Mouse (Mus musculus): ENCODE measurements around the gene Dhdds.
"Not testable (repeated sequence)": the region's sequence is repeated elsewhere in the genome, so short reads cannot be mapped to it uniquely, and the experiment has no call there.

Gene Dhdds

DNA sequence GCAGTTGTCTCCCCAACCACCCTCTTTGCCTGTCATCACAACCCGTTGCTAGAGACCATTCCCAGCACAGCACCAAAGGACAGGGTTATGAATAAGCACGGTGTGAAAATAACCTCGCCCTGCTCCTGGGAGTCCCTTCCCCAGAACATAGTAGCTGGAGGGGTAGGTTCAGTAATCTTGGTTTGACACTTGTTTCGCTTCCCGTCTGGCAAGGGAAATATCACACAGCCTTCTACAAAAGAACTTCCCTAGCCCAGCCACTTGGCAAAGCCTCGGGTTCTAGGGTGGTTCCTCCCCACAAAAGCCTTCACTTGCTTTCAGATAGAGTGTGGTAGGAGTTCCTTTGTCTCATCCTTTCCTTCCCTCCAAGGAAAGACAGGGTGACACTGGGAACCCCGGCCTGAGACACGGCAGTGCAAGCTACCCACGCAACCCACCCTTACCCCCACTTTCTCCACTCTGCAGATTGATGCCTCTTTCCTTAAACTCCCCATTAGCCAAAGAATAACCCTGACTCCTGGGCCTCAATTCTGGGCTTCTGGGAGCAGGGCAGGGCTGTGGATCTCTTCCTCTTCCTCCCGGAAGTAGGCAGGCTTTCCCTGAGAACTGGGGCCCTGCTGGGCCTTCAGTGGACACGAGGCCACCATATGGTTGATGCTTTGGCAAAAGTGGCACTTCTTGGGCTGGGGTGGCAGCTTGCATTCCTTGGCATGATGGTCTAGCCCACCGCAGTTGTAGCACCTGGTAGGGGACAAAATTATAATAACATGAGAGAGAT is 5.1 kb upstream of the Dhdds start:
- DNase-seq (ENCODE audit: low read depth in 1 of 2, low spot score in 2 of 2) = peak; percentile 40 to 59

DNA sequence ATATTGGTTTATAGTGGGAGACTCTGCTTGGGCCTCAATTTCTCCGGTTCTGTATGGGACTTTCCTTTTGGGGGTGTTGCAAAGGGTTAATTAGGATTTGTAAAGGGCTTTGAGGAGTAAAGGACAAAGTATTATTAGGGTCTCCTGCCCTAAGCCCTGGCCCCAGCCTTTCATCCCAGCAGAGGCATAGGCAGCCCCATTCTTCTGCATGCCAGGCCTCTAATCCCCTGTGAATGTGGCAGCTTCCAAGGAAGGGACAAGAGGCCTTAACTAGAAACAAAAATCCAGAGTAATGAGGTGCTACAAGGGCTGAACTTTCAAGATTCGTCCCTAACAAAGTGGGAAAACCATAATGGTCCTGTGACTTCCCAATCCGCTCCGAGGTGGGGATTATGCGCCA is 2.2 kb upstream of the Dhdds start:
- DNase-seq (ENCODE audit: low read depth in 1 of 2, low spot score in 2 of 2) = no peak

DNA sequence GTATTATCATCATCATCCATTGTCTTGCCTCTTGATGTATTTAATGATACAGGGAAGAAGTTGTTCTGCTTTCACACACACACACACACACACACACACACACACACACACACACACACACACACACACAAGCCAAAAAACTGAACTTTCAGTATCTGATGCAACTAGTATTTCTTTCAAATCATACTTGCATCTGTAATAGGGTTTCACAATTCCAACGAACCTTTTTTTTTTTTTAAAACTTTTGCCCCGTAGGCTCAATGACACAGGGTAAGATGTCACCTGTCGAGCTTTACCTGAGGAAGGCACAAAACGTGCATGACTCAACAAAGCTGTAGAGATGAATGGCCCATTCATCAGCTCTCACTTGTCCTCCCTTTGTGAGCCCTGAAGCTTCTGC is 1.5 kb upstream of the Dhdds start:
- DNase-seq (ENCODE audit: low read depth in 1 of 2, low spot score in 2 of 2) = no peak

DNA sequence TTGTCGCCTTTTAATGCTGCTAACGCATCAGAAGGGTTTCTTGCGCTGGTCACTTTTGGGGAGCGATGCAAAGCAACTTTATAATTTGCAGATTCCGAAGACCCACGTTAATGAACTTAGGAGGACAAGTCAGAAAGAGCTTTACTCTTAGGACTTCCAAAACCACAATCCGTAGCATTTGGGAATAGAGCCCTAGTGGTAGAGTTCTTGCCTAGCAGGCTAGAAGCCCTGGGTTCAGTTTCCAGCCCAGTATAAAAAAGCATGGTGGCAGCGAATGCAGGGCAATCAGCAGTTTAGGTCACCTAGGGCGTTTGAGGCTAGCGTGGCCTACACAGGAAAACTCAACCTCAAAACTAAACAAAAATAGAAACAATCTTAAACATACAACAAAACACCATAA is 992 bp upstream of the Dhdds start:
- DNase-seq (ENCODE audit: low read depth in 1 of 2, low spot score in 2 of 2) = no peak

DNA sequence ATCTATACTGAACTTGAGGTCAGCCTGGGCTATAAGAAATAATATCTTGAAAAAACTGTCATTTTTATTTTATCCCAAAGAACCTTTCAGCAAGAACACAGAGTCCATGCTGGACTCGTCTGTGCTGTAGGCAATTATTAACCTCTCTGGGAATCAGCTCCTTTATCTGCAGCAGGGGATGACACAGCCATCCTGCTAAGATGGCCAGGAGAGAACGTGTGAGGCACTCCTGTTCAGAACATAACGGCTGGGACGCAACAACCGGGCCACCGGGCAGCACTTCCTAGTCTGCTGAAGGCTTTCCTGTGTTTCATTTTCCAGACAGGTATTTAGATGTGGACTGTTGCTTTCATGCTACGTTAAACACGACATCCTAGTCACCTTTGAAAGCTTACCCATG is 6.0 kb downstream of the Dhdds start:
- no peak for DNase-seq (ENCODE audit: low read depth in 1 of 2, low spot score in 2 of 2)

DNA sequence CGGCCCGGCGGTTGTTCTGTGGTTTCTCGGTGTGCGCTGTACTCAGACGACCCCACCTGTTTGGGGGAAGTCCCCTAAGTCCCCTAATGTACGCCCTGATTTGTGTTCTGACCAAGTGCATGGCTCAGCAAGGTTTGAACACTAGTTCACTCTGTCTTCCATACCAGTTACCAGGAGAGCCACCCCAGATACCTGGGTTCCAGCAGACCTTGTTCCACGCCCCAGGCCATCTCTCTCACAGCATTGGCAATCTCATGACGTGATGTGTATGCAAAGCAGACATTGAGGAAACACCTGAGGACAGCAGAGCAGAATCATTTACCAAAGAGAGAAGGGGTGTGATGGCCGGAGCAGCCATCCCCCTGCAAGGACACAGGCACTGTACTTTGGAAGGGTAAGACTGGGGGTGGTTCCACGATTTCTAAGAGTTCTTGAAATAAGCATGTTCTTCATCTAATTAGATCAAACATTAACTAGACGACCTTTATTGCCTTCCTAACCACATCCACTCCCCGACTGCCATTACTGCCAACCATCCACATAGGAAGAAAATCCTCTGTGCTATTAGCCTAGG is 9.5 kb downstream of the Dhdds start:
- DNase-seq (ENCODE audit: low read depth in 1 of 2, low spot score in 2 of 2) = no peak

DNA sequence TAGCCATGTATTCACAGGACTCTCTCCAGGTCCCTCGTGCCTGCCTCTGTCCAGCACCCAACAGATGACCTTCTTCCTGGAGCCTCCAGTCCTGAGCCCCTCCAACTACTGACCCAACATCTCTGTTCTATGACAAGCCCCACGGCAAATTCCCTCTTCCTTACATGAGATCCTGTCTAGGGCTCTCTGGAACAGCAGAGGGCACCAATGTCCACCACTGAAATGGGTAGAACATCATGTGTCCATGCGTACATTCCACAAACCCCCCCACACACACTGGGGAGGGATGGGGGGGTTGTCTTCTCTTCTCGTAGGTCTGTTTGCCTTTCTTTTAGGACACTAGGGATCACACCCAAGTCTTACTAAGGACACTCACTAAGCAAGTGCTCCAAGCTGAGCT is 10.7 kb downstream of the Dhdds start:
- DNase-seq (ENCODE audit: low read depth in 1 of 2, low spot score in 2 of 2) = no peak

DNA sequence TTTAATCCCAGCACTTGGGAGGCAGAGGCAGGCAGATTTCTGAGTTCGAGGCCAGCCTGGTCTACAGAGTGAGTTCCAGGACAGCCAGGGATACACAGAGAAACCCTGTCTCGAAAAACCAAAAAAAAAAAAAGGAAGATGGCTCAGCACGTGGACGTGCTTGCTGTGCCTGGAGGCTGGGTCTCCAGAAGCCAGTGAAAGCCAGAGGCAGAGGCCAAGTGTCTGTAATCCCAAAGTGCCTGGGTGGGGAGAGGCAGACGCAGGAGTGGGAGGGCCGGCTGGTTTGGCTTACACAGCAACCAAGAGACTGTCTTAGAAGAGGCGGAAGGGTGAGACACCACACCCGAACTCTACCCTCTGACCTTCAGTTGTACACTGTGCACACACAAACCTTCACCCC is 12.4 kb downstream of the Dhdds start:
- DNase-seq (ENCODE audit: low read depth in 1 of 2, low spot score in 2 of 2) = not testable (repeated sequence)

DNA sequence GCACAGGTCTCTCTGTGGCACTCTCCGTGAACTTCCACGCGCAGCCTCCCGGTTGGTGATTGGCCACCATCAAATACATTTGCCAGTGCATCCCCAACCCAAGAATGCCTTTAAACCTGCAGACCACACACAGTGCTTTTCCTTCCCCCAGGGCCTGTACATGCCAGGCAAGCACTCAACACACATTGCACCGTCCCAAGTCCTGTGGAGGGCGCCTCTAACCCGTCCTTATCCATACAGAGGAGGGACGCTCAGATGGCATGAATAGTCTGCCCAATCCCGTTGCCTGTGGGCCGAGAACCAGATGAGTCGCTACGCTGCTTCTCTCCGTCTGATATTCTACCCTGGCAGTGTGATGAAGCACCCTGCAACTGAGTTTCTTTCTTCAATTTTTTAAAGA is 17.8 kb downstream of the Dhdds start:
- DNase-seq (ENCODE audit: low read depth in 1 of 2, low spot score in 2 of 2) = no peak

DNA sequence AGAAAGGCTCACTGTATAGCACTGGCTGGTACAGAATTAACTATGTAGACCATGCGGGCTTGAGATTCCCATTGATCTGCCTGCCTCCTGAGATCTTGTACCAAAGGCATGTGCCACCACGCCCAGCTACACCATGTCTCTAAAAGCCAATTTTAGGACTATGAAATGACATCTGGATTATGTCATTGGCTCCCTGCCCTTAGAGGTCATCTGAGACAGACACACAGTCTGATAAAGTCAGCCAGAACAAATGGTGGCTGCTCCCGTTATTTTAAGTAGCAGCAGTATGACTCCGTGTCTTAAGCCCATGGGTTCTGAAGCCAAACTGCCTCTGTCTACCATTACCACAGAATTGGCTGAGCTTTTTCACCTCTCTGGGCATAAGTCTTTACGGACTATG is 20.2 kb downstream of the Dhdds start:
- no peak for DNase-seq (ENCODE audit: low read depth in 1 of 2, low spot score in 2 of 2)

DNA sequence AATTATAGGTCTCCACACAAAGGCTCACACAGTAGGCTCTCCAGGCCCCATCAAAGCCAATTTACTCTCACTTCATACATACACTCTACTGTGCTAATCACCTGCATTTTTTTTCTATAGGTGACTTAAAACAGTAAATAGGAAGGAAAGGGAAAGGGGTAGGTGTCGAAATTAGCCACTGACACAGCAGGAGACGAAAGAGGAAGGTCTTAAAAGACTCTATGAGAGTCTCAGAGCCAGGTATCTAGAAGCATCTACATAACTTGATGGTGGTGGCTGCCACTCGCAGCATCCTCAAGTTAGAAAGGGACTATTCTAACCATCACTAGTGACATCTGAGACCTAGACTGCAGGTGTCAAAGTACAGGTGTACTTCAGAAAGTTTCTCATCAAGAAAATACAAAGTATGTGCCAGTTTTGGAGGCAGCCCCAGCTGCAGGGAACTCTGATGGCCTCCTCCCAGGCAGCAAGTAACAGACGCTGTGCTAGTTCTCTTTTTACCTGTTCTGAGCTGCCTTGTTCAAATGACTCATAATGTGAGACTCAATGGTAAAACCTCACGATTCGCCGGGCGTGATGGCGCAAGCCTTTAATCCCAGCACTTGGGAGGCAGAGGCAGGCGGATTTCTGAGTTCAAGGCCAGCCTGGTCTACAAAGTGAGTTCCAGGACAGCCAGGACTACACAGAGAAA is 22.6 kb downstream of the Dhdds start:
- no peak for DNase-seq (ENCODE audit: low read depth in 1 of 2, low spot score in 2 of 2)

DNA sequence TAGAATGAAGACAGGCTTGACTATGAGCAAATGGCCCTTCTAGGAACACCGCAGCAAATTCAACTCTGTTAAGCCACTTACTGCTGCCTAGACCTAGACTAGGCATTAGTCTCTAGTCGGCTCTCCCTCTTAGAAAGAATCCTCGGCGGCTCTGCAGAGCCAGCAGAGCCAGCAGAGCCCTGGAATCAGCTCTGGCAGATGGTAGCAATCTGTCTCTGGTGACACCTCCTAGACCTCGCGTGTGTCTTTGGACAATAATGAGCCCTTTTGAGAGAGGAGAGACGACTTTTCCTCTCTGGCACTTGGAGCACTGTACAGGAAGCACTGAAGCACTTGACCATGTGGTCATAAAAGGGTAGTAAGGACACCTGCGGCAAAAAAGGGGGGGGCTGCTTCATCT is 29.0 kb downstream of the Dhdds start:
- no peak for DNase-seq (ENCODE audit: low read depth in 1 of 2, low spot score in 2 of 2)

DNA sequence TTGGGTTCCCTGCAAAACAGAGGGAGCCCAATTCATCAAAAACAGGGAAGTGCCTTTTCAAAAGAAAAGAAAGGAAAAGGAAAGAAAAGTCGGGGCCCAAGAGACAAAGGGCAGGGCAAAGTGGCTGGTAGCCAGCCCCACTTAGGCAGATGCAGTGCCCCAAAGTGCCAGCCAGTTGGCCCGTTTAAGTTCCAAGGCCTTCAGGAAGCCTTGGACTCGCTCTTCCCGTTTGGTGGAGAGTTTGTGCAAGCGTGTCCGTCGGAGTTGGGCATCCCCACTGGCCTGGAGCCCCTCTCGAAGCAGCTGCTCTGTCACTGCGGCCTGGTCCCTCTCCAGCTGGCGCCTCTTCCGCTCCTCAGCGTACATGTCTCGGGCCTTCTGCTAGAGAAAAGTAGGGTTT is 29.8 kb downstream of the Dhdds start:
- DNase-seq (ENCODE audit: low read depth in 1 of 2, low spot score in 2 of 2) = no peak

DNA sequence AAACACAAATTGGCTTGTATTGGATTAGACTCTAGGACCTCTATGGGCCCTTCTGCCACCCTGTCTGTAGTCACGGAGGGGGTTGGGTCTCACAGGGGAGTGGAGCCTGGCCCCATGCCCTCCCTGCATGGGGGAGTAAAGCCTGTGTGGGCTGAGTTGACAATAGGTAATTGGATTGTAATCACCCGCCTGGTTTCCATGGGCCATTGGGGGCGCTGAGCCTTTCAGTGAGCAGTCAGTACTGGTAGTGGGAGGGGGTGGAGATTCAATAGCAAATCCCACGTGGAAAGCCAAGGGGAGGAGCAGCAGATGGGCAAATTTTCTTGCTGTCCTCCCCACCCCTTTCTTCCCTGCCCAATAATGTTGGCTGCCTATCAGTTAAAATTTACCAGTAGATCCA is 30.5 kb downstream of the Dhdds start:
- DNase-seq (ENCODE audit: low read depth in 1 of 2, low spot score in 2 of 2) = no peak

DNA sequence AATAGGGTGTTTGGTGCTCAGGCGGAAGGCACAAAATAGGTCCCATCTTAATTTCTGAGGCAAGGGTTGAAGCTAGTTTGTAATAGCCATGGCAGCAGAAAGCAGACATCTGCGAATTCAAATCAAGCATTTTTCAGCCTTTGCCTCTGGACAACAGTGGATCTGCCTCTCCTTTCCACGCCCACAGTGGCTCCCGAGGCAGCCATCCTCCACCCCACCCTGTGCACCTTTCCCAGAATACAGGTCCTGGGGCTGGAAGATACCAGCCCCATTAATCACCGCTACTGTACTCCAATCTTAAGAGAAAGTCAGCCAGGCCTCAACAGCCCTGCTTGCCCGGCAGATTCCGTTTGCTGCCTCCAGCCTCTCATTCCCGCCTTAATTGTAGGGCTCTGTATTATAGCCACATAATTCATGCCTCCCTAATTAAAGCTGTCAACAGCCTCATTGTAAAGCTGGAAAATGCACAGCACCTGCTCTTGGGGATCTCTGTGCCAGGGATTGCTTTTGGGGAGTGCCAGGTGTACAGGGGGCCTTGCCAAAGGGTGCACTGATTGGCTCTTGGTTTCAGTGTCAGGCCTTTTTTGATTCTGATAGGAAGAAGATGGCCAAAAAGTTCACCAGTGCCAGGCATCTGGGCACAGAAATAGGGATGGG is 31.5 kb downstream of the Dhdds start:
- no peak for DNase-seq (ENCODE audit: low read depth in 1 of 2, low spot score in 2 of 2)

DNA sequence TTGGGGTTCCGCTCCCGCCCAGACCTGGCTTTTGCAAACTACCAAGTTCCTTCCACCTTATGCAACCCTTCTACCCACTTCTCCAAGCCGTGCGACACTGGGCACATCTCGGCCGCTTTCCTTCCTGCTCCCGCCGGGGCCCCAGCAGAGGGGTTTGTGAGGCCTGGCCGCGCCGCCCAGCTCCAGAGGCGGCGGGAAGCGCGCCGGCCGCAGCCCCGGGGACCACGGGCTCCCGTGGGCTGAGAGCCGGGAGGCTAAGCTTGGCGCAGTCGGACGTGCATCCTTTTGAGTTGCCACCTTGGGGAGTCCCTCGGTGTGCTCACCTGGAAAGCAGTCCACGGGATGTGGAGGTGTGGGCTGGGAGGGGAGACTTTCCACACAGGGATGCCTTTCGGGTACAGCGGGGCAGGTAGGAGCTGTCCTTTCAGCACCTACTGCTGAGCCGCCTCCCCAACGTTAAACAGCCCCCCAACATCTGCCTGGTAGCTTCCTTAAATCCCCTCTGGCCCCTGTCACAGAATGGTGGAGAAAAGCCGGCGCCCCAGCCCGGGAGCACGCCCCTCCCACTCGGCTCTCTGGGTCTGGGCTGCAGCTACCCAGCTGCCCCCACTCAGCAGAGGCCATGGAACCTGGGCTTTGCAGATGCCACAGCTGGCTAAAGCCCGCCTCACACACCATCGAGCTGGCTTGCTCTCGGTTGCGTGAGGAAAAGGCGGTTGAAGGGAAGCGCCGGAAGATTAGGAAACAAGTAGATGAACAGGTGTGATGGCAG is 32.4 kb downstream of the Dhdds start, which contains the start of gene Hmgn2:
TSS of gene Hmgn2 (minus strand) at position 501 of the 772 bp plus-strand sequence.
- DNase-seq (ENCODE audit: low read depth in 1 of 2, low spot score in 2 of 2) = peak in 1 of 2 experiments; percentile 68

DNA sequence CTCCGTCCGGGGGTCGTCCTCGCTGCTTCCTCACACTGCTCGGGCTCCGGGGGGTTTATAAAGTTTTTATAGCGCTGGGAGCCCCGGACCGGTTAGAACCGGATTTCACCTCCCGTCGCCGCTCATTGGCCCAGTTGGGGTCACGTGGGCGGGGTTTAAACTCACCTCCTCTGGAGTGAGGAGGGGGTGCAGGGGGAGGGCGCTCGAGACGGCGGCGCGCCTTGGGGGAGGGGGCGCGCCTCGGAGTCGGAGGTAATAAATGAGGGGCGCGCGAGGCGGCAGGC is 32.9 kb downstream of the Dhdds start:
- peak; percentile 70 to 76 for DNase-seq (ENCODE audit: low read depth in 1 of 2, low spot score in 2 of 2)

DNA sequence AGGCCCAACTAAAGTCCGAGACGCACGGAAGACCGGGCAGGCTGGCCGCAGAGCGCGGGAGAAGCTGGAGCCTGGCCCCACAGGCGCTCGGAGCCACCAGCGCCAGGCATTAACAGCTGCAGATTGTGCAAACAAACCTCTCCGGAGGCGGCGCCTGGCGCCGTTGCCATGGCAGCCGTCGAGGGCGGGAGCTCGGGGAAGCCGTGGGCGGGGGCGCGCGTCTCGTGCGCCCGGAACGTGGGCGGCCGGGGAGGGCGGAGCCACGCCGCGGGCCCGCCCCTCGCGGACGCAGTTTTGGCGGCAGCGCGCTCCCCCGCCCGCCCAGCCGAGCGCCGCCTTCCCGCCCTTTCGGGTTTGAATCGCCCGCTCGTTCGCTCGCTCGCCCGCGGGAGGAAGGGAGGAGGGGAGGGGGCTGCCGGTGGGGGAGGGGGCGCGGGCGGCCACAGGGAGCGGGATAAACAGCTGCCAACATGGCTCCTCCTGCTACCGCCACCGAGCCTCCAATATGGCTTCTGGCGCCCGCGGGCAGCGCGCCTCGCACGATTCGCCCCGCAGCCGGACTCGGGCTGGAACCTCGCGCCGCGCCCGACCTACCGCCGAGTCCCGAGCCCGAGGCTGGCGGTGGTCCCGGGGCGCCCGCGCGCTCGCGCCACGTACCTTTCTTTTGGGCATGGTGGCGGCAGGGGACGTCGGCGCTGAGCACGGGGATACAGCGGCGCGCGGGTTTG is 33.4 kb downstream of the Dhdds start:
- DNase-seq (ENCODE audit: low read depth in 1 of 2, low spot score in 2 of 2) = peak; percentile 84 to 96

DNA sequence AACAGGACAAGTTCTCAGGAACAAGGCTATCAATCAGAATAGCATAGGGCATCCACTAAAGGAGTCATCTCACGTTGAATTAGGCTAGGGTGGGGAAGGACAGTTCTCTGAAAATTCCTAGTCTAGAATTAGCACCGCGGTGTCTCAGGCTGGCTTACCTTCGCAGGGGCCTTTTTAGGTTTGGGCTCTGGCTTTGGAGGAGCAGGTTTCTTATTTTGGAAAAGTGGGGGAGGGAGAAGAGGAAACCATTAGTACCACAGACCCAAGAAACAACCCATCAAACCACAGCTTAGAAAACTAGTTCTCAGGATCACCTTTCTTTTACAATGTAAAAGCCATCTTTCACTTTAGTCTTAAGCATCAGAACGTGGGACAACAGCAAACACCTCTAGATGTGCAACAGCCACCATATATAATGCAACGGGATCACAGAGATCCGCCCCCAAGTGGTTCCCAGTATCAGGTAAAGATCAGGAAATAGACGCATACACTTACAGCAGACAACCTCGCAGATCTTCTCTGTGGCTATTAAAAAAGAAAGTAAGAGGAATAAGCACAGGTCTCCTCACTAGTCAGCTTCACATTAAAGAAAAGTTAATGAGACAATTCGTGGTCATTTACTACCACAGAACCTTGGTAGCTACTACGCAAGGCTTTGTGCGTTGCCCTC is 34.3 kb downstream of the Dhdds start:
- no peak for DNase-seq (ENCODE audit: low read depth in 1 of 2, low spot score in 2 of 2)

DNA sequence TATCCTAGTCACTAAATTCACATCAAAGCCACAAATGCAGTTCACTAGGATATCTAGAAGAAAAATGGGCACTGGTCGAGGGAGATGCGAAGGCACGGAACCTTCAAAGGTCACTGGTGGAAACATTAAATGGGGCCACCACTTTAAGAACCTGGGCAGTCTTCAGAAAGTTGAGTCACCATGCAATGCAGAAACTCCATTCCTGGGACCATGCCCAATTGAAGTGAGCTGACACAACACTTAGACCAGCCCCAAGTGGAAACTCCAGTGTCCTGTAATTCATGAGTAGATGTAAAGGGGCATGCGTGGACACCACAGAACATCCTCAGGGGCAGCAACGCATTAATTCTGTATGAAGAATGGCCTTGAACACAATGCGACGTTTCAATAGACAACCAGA is 38.2 kb downstream of the Dhdds start:
- no peak for DNase-seq (ENCODE audit: low read depth in 1 of 2, low spot score in 2 of 2)

Measured in monocyte, adult 2 months (primary cell).